Mouse (Mus musculus) adrenal gland, postnatal 10 days (tissue): ENCODE measurements around the gene Mypn. TPM values are rescaled to one million over a fixed set of nuclear protein-coding genes. Genes with fewer than 3 reads are reported as not detected.

ENCODE experiments used
- DNase-seq: peaks from one replicate; pipeline ENCODE4 v3.0.0; 2021; ENCODE audit warnings: mixed read lengths
- total RNA-seq, 2 experiments: library from RNA; stranded (reverse); gene quantifications; 2 replicates each; pipeline ENCODE4 v1.2.3; 2021

The Mypn gene
- total RNA-seq, 2 experiments from 2014 or later, result 3.8 to 14.6 TPM

DNA sequence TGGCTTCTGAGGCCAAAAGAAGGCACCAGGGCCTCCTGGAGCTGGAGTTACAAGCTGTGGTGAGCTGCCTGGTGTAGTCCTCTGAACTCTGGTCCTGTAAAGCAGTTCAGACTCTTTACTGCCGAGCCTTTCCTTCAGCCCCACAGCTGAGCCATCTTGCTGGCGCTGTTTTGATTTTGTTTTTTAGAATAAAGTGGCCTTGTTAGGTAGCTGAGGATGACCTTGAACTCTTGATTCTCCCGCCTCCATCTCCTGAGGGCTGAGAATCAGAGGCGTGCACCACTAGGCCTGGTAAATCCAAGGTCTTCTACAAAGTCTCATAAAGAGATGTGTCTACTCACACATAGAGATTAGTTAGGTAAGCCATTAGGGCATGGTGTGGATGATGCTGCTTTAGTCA lies 49.0 kb downstream of the Mypn start:
- DNase-seq, result no peak

DNA sequence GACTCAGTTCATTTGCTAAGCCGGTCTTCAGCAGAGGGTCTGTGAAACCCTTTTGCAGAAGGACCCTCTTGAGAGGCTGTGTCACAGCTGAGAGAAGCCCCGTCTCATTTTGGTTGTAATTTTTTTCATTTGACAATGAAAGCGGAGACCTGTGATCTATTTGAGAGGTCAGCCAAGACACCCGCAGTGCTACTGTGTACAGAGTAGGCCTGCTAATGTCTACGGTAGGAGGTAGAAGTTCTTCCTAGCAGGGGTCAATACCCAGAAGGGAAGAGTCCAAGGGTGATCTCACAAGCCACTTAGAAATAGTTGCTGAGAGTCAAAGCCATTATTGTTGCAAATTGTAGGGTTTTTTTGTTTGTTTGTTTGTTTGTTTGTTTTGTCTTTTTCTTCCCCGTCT lies 49.5 kb downstream of the Mypn start:
- no peak for DNase-seq

DNA sequence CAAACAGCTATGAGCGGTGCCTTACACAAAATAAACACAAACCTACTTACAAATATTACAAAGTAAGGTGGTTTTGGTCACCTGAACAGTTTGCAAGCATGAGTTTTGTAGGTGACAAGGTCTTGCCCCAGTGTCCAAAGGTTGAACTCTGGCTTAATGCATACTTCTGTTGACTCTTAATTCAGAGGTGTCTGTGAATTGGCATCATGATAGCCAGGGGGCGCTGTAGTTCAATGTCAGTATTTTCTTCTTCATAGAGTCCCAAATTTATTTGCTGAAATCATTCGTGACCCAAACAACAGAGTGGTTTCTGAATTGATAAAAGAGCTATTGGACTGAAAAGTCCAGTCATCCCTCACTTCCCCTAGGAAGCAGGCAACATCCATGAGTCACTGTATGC lies 50.2 kb downstream of the Mypn start:
- peak; percentile 88 for DNase-seq

DNA sequence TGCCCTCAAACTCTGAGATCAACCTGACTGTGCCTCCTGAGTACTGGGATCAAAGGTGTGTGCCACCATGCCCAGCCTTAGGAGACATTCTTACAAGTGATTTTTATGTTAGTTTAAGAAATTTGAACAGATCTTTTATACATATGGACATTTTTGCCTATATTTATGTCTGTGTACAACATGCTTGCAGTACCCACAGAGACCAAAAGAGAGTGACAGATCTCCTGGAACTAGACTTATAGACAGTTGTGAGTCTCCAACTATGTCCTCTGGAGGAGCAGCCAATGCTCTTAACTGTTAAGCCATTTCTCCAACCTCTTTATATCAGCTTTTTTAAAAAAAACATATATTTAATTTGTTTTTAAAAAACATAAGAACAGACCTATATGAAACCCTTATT lies 51.4 kb downstream of the Mypn start:
- DNase-seq, result no peak

DNA sequence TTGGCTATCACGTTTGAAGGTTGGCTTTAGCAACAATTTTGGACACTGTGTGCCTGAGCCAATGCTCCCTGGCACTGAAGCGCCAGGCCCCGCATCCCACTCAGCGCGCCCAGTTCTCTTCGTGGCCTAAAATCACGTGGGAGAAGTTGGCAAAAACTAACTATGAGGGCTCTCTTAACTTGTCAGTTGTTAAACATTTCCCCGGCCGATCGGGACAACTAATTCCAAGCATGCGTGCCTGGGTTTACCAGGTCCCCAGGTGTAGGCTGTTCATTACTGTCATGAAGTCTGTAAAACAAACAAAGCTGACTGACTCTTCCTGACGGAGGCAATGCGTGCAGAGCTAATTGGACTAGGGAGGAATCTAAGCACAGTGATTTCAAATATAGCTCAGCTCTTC lies 61.1 kb downstream of the Mypn start:
- DNase-seq, result no peak

DNA sequence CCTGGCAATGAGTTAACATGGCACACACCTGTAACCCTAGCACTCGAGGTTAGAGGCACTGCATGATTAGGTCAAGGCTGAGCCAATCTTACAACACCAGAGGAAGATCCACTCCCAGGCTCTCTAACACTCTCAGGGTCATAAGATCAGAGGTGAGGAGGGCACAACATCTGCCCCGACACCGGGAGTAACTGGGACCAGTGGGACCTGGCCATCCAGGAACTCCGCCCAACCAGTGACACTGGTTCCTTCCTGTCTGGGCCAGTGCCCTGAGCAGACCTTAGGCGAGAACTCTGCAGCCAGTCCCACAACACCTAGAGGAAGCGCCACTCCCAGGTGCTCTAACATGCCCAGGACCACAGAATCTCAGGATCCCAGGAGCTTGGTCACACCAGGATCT lies 67.3 kb downstream of the Mypn start:
- DNase-seq, result no peak

DNA sequence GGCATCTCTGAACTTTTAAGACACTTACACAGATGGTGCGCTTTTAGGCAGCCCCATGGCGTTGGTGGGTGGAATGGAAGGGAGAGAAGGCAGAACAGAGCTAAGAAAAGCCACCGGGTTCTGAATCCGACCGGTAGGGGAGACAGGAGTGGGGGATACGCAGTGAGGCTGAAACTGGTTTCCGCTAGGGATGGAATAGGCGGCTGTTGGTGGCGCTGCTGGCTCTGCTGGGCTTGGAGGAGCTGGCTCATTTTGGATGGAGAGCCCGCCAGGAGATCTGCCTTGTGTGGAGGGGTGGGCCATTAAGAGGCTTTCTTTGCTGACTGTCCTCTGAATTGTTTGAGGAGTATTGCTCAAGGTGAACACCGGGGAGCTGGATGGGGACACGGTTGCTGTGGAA lies 68.1 kb downstream of the Mypn start:
- no peak for DNase-seq

DNA sequence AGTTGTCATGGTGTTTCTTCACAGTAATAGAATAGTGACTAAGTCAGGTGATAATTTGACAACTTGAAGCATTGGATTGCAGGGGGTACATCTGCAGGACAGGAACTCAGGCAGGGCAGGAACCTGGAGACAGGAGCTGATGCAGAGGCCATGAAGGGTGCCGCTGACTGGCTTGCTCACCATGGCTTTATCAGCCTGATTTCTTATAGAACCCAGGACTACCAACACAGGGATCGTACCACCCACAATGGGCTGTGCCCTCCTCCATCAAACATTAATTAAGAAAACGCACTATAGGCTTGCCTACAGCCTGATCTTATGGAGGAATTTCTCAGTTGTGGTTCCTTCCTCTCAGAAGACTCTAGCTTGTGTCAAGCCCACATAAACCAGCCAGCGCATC lies 70.4 kb downstream of the Mypn start:
- DNase-seq, result no peak

DNA sequence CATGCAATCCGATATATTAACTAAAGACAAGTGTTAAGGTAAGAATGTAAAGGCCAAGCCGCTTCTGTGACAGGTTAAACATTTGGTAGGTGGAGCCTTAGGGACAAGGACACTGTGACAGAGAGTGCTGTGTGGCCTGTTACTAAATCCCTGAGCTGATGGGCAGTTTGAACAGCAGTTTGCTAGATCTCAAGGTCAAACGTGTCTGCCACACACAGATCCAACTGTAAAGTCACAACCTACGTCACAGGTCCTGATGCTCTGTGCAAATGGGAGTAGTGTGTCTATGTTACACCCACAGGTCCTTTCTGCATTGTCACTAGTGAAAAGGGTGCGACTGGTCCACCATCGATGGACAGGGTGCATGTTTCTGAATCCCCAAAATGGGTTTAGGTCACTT lies 71.4 kb downstream of the Mypn start:
- no peak for DNase-seq

DNA sequence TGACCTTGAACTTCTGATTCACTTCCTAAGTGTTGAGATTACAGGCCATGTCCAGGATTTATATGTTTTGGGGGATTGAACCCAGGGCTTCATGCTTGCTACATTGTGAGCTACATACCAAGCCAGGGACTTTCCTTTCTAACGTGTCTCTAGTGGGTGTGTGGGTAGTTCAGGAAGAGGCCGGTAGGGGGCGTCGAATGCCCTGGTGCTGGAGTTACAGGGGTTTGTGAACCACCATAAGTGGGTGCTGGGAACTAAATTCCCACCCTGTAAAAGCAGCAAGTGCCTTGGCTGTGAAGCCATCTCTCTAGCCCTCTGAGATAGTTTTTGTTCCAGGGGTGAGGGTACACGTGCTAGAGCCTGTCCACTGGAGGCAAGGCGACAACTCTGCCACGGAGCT lies 73.3 kb downstream of the Mypn start:
- DNase-seq, result no peak

DNA sequence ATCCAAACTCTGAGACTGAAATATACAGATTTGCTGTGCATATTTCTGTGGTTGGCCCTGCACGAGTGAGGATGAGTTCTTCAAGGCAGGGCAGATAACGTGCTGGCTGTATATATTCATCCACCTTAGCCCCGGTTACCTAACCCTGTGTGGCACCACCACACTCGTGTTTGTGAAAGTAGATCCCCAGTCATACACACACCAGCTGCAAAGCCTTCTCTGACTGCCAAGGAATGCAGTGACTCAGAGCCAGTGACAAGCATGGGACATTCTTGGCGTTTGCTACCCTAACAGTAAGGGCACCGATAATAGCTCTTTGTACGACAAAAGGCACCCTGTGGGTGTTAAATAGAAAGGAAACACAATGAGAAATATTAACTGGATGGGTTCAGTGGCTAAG lies 75.5 kb downstream of the Mypn start:
- peak; percentile 52 for DNase-seq

DNA sequence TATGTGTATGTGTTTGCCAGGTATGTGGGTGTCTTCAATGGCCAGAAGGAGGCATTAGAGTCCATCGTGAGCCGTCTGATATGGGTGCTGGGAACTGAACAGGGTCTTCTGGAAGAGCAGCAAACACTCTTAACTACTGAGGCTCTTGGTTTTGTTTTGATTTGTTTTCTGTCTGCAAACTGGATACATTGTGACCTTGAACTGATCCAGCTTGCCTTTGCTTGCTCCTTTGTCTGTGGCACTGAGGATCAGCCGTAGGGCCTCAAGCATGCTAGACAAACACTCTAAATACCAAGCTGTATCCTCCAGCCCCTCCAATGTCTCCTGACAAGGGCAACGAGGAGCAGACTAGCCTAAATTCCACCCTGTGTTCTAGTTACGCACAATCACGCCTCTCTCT lies 76.6 kb downstream of the Mypn start:
- no peak for DNase-seq

DNA sequence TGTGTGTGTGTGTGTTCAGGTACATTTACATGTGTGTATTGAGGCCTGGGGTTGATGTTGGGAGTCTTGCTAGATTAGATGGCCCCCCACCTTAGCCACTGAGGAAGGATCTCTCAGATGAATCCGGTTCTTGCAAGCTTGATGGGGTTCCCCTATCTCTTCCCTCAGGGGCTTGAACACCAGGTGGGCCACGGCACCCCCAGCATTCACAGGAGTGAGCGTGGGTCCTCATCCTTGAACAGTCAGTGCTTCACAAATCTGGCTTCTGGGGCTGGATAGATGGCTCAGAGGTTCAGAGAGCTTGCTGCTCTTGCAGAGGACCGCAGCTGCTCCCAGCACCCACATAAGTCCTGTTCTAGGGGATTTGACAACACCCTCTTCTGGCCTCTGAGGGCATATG lies 77.6 kb downstream of the Mypn start:
- DNase-seq, result no peak

DNA sequence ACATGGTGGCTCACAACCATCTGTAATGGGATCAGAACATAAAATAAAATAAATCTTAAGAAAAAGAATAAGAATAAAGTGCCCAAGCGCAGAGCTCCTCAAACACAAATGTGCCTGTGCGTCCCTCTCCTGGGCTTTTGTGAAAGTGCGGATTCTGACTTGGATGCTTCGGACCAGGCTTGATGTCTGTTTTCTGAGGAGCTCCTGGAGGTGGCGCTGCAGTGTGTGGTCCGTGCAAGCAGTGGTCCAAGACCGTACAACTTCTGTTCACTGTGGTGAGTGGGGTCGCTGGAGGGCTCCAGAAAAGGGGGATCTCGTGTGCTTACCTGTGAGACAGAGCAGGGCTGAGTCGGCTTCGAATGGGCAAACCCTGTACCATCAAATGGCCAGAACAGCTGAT lies 78.4 kb downstream of the Mypn start:
- no peak for DNase-seq

DNA sequence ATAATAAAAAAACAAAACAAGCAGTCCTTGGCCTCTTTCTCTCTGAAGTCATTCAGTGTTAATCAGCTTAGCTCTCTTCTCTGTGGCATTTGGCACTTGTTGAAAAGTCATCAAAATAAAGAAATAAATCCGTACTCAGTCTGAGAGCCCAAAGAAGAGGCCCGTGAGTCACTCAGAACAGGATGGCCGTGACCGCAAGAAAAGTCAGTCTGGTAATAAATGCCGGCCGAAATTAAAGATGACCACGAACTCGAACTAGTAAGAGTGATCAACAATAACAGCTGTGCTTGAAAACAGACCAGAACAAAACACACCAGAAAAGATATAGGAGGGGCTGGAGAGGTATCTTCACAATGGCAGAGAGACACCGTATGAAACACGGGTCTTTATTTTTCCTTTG lies 79.7 kb downstream of the Mypn start:
- no peak for DNase-seq

DNA sequence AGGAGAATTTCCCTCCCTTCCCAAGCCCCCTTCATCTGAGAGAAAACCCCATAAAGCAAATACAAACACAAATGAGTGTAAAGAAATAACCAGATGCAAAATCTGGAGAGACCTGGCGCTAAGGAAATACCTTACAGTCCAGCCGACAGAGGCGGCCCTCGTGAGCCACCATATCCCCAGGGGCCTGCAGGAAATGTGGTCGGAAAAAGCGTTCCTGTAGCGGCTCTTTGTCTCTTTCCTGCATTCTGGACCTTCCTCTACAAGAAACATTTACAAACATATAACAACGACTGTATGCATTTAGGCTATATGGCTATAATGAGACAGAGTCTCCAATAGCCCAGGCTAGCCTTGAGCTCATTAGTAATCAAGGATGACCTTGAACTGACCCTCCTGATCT lies 80.6 kb downstream of the Mypn start:
- no peak for DNase-seq

DNA sequence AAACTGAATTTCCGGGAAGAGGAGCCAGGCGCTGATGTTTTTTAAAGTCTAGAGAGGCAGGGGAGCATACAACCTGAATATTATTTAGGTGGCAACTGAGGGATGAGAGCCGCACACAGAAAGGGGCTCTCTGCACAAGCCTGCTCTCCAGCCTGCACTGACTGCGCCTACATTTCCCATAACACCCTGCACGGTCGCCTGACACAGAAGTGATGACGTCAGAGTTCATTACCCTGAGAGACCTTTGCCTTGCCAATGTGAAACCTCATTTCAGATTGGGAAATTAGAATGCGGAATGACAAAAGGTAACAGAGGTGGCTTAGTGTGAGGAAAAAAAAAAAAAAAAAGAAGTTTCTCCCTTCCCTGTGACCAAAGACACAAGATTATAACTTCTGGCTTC lies 81.2 kb downstream of the Mypn start:
- DNase-seq, result peak; percentile 64

DNA sequence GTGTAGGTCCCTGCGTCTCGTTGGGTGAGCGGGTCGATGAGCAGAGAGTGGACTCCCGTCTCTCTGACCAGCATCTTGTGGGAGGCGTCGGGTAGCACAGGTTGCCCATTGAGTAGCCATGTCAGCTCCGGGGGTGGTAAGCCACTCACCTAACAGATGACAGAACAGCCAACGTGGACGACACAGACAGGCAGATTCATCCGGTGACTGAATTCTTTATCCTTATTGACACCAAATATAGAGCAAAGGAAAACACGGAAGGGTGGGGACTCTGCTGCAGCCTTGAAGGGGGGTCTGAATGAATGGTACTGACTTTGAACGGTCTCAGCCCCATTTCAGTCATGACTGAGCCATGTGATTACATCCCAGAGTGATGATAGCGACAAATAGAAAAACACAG lies 81.8 kb downstream of the Mypn start:
- DNase-seq, result no peak

DNA sequence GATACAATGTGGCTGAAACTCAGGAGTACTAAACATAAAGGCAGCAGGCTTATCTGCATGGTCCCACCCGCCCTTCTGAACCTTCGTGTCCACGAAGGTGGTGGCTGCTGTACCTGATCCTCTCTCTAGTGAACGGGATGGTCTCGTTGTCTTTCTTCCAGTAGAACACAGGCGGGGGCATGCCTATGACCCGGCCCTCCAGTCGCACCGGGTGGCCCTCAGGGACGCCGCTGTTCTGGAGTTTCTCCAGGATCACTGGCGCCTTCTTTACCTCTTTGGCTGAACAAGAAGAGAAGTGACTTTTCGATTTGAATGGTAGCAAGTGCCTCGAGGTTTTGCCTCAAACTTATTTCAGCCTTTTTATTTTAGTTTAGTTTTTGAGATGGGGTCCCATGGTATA lies 83.8 kb downstream of the Mypn start:
- no peak for DNase-seq

DNA sequence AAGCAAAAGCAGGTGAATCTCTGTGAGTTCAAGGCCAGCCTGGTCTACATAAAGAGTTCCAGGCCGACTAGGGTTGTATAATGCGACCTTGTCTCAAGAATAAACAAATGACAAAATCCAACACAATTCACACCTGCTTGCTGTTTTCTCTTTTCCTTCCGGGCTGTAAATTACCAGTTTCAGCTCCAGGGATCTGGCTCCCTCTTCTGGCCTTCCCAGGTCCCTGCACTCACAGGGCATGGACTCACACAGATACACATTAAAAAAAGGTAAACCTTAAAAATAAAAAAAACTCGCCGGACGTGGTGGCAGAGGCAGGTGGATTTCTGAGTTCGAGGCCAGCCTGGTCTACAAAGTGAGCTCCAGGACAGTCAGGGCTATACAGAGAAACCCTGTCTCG lies 86.2 kb downstream of the Mypn start:
- DNase-seq, result no peak

DNA sequence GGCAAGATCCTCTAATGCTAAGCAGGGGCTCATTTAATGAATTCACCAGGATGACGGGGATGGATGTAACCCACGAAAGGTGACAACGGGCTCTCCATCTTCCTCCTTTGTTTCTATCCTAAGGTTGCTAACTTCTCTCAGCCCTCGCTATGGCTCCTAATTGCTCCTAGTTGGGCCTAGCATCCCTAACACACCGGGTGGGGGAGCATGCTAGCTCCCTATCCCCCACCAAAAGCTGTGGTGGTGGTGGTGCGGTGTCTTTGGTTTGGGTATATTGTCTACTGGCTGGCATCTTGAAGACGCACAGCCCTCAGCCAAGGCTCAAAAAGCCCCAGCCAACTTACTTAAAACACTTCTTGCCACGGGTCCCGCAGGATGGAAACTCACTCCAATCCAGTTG lies 87.4 kb downstream of the Mypn start:
- no peak for DNase-seq

DNA sequence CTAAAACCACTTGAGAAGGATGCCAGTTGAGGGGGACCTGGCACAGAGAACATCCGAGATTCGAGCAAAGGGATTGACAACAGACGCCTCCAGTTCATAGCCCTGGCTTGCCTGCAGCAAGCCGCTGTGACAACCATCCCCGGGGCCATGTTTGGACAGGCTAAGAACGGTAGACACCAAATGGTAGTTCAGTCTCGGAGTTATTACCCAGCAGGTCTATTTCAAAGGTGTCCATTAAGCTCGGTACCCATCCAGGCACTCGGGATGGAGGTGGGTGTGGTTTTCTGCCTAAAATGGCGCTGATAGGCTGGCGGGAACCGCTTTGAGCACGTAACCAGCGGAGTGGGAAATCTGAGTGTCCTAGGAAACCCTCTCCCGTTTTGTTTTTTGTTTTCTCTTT lies 87.9 kb downstream of the Mypn start:
- DNase-seq, result no peak

DNA sequence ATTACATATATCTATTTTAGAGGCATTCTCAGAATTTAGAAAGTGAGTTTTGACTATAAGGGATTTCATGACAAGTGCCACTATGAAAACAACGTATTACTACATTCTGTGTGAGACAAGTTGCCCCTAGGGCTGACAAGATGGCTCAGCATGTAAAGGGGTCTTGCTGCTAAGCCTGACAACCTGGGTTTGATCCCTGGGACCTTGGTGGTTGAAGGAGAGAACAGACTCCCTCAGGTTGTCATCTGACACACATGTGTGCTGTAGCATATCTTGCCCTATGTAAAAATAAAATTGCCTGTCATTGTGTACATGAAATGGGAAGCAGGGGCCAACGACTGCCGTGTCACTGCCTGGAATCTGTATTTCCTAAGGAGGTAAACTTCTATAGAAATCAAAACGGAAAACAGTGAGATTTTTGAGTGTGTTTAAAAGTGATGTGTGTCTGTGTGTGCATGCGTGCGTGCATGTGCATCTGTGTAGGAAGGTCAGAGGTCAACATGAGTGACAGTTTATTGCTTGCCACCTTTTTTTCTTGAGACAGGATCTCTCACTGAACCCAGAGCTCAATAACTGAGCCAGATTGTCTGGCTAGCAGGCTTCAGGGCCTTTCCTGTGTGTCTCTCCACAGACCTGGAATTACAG lies 89.9 kb downstream of the Mypn start:
- DNase-seq, result no peak

DNA sequence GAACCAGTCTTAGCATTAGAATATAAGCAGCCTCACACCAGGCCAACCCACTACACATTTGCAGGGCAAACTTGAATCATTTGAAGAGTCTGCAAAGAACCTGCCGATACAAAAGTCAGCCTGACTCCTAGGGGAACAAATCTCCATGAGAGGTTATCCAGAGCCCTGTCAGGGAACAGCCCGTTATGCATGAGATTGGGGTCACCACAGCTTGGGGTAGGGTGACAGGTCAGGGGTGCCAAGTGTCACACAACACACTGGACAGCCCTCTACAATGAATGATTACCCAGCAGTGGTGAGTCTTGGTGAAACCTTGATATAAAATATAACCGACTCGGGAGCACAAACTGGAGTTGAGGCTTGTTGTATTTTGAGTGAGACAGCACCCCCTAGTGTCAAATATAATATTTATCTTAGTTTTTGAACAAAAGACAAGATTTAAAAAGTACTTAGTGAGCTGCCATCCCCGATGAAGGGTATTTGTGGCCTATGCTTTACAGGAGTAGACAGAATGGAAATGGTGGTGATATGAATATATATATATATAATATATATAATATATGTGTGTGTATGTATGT lies 90.6 kb downstream of the Mypn start:
- DNase-seq, result no peak

DNA sequence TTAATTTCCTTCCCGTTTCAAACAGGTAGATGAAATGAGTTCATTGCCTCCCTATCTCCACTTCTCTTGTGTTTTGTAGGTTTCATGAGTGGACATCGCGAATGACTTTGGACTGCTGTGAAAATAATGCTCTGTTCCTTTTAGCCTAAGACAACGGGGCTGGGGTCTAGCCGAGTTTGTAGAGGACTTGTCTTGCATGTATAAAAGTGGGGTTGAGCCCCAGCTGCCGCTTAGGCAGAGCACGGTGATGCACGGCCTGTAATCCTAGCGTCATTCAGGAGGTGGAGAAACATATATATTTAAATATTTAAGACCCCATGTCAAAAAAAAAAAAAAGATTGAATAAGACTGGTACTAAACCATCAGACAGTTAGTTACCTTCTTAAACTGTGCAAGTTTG lies 103.1 kb downstream of the Mypn start:
- DNase-seq, result no peak
